Mouse (Mus musculus) kidney, postnatal 0 days (tissue): Measurements from ENCODE around the gene Ttc9b. TPM values are rescaled to one million over a fixed set of nuclear protein-coding genes. Genes with fewer than 3 reads are reported as not detected.

Experiments
- ATAC-seq: fragments of 200-750 bp; cut with Nextera tagmentation; replicated peaks from 2 replicates; pipeline ENCODE4 v1.8.0; 2017; ENCODE audit warnings: low read depth, moderate number of reproducible peaks, moderate TSS enrichment, moderate library complexity; ENCODE audit not compliant: low FRiP score
- DNase-seq: peaks from one replicate; pipeline ENCODE4 v3.0.0-alpha.2; 2016; ENCODE audit warnings: low spot score
- H3K27ac ChIP-seq: fragments of 300-500 bp; sonication (generic); 2 replicates; pipeline ENCODE4 v1.5.1; 2014; ENCODE audit warnings: mild to moderate bottlenecking
- H3K27me3 ChIP-seq: fragments of 300-500 bp; sonication (generic); 2 replicates; pipeline ENCODE4 v1.6.1; 2014; ENCODE audit warnings: low read length, mixed read lengths; ENCODE audit not compliant: insufficient read depth
- H3K36me3 ChIP-seq: fragments of 300-500 bp; sonication (generic); 2 replicates; pipeline ENCODE4 v1.6.1; 2014; ENCODE audit warnings: low read length, mixed read lengths; ENCODE audit not compliant: insufficient read depth
- H3K4me1 ChIP-seq: fragments of 300-500 bp; sonication (generic); replicated peaks from 2 replicates; pipeline ENCODE4 v1.6.1; 2014; ENCODE audit warnings: antibody characterized with exemption, low read length, mixed read lengths; ENCODE audit not compliant: insufficient read depth
- H3K4me2 ChIP-seq: fragments of 300-500 bp; sonication (generic); 2 replicates; pipeline ENCODE4 v1.6.1; 2014; ENCODE audit warnings: mild to moderate bottlenecking, low read length, moderate library complexity, mixed read lengths
- H3K4me3 ChIP-seq: fragments of 300-500 bp; sonication (generic); replicated peaks from 2 replicates; pipeline ENCODE4 v1.5.1; 2014; ENCODE audit warnings: low read depth, low read length
- H3K9ac ChIP-seq: fragments of 300-500 bp; sonication (generic); 2 replicates; pipeline ENCODE4 v1.6.1; 2014; ENCODE audit warnings: low read depth, low read length
- H3K9me3 ChIP-seq: fragments of 300-500 bp; sonication (generic); replicated peaks from 2 replicates; pipeline ENCODE4 v1.6.1; 2016; ENCODE audit warnings: low read length, inconsistent platforms, mixed read lengths
- CTCF ChIP-seq: IDR thresholded peaks from 2 replicates; pipeline ENCODE4 v1.5.1; 2016; ENCODE audit warnings: antibody characterized with exemption, low read depth, mild to moderate bottlenecking, moderate library complexity
- WGBS: fragments of 180-500 bp; shearing (Covaris S2); extraction: QIAGEN DNeasy Blood & Tissue Kit; methylation state at CpG from one replicate; pipeline ENCODE4 v1.1.7; 2014; 5-methylcytosine and 5-hydroxymethylcytosine counted together
- polyA plus RNA-seq: library from polyadenylated mRNA; unstranded; fragments of >200 nt; fragmentation: Nextera tagmentation; extraction: Ambion mirVana; gene quantifications from 2 replicates; pipeline ENCODE4 v1.2.1, GENCODE M21; 2015

The Ttc9b gene
- polyA plus RNA-seq, 1 experiment from 2014 or later = not detected

- DNase-seq (no peak), ATAC-seq (no peak)
- 72% methylated on average over 3 of the region's 3 CpGs for WGBS
- Histone ChIP-seq H3K4me1 (peaks cover 17% of the 10 kb centered on the region), H3K36me3 (peaks cover 20% of the 10 kb centered on the region; the same call in 1 of the 2 replicates), H3K4me2 (no peak overlapping the region), H3K9me3 (no peaks in the 10 kb centered on the region), H3K4me3 (no peak overlapping the region), H3K27me3 (no peaks in the 10 kb centered on the region), H3K9ac (no peak overlapping the region), H3K27ac (no peak overlapping the region)
- TF ChIP-seq CTCF = no peak
Observed at GRCm38 (mm10) chr7:27608130-27608529, 45.6 kb upstream of the Ttc9b start.

GRCm38 (mm10) chr7:27609285-27609684 lies 44.4 kb upstream of the Ttc9b start:
- peaks cover 17% of the 10 kb centered on the region for H3K4me1 ChIP-seq
- H3K9ac ChIP-seq = no peak overlapping the region
- no peak for DNase-seq
- H3K4me3 ChIP-seq = no peak overlapping the region
- H3K27ac ChIP-seq = no peak overlapping the region
- no peaks in the 10 kb centered on the region for H3K9me3 ChIP-seq
- H3K4me2 ChIP-seq = no peak overlapping the region
- 93% methylated on average over 4 of the region's 4 CpGs for WGBS
- TF ChIP-seq CTCF = no peak
- H3K36me3 ChIP-seq = peaks cover 20% of the 10 kb centered on the region; the same call in 1 of the 2 replicates
- ATAC-seq = no peak
- H3K27me3 ChIP-seq = no peaks in the 10 kb centered on the region

GRCm38 (mm10) chr7:27609688-27610087 lies 44.0 kb upstream of the Ttc9b start:
- no peak for ATAC-seq
- Histone ChIP-seq H3K27me3 (no peaks in the 10 kb centered on the region), H3K9ac (no peak overlapping the region), H3K9me3 (no peaks in the 10 kb centered on the region), H3K4me3 (no peak overlapping the region), H3K4me1 (peaks cover 17% of the 10 kb centered on the region), H3K4me2 (no peak overlapping the region), H3K27ac (no peak overlapping the region), H3K36me3 (peaks cover 20% of the 10 kb centered on the region; the same call in 1 of the 2 replicates)
- DNase-seq = no peak
- 82% methylated on average over 2 of the region's 2 CpGs for WGBS
- no peak for TF ChIP-seq CTCF

GRCm38 (mm10) chr7:27610370-27610769 lies 43.3 kb upstream of the Ttc9b start:
- no peak for TF ChIP-seq CTCF
- H3K9ac ChIP-seq = no peak overlapping the region
- H3K4me1 ChIP-seq = peaks cover 14% of the 10 kb centered on the region
- no peak overlapping the region for H3K4me3 ChIP-seq
- ATAC-seq (no peak), DNase-seq (no peak)
- peaks cover 20% of the 10 kb centered on the region; the same call in 1 of the 2 replicates for H3K36me3 ChIP-seq
- WGBS = 94% methylated on average over 3 of the region's 3 CpGs
- no peak overlapping the region for H3K4me2 ChIP-seq
- H3K27me3 ChIP-seq = no peaks in the 10 kb centered on the region
- H3K9me3 ChIP-seq = no peaks in the 10 kb centered on the region
- no peak overlapping the region for H3K27ac ChIP-seq

GRCm38 (mm10) chr7:27610871-27611270 lies 42.8 kb upstream of the Ttc9b start:
- H3K27me3 ChIP-seq = no peaks in the 10 kb centered on the region
- 93% methylated on average over 5 of the region's 5 CpGs for WGBS
- no peak overlapping the region for H3K4me2 ChIP-seq
- H3K36me3 ChIP-seq = peaks cover 20% of the 10 kb centered on the region; the same call in 1 of the 2 replicates
- ATAC-seq = no peak
- H3K4me3 ChIP-seq = no peak overlapping the region
- no peak for DNase-seq
- no peak overlapping the region for H3K9ac ChIP-seq
- peaks cover 12% of the 10 kb centered on the region for H3K4me1 ChIP-seq
- no peak overlapping the region for H3K27ac ChIP-seq
- H3K9me3 ChIP-seq = no peaks in the 10 kb centered on the region
- TF ChIP-seq CTCF = no peak

GRCm38 (mm10) chr7:27612940-27613339 lies 40.8 kb upstream of the Ttc9b start:
- Histone ChIP-seq H3K4me1 (no peaks in the 10 kb centered on the region), H3K9me3 (no peaks in the 10 kb centered on the region), H3K27ac (no peak overlapping the region), H3K9ac (no peak overlapping the region), H3K36me3 (peaks cover 39% of the 10 kb centered on the region), H3K4me2 (no peak overlapping the region), H3K4me3 (no peak overlapping the region), H3K27me3 (no peaks in the 10 kb centered on the region)
- WGBS = 82% methylated on average over 4 of the region's 4 CpGs
- no peak for TF ChIP-seq CTCF
- ATAC-seq (no peak), DNase-seq (no peak)
